Mouse (Mus musculus): Measurements from ENCODE around the gene Slc4a5.

Gene Slc4a5

GRCm38 (mm10) chr6:83350172-83350571 is 130.5 kb downstream of the Slc4a5 start:
- DNase-seq (ENCODE audit: low spot score in 2 of 2): no peak

GRCm38 (mm10) chr6:83350851-83351405 is 131.3 kb downstream of the Slc4a5 start:
- DNase-seq (ENCODE audit: low spot score in 2 of 2): no peak

GRCm38 (mm10) chr6:83351490-83352160 is 132.0 kb downstream of the Slc4a5 start:
- DNase-seq (ENCODE audit: low spot score in 2 of 2): no peak

- no peak for DNase-seq (ENCODE audit: low spot score in 2 of 2)
These were observed 133.2 kb downstream of the Slc4a5 start for GRCm38 (mm10) chr6:83352666-83353410.

Measured in right cerebral cortex, adult 2 months (tissue).